Mouse (Mus musculus) splenic B cell, adult 2 months (primary cell): ENCODE data around the gene Gnpda2.
A peak's percentile ranks its signal among the peaks of the same experiment; 100 is the strongest.

Experiments
- DNase-seq: peaks from one replicate; pipeline ENCODE4 v3.0.0-alpha.2; 2011; ENCODE audit warnings: low read depth, low spot score
- H3K27me3 ChIP-seq: 2 replicates; pipeline ENCODE4 v1.6.1; 2012; ENCODE audit warnings: mild to moderate bottlenecking, low read length, moderate library complexity, mixed read lengths; ENCODE audit not compliant: control insufficient read depth, poor library complexity, insufficient read depth, severe bottlenecking
- H3K36me3 ChIP-seq: 2 replicates; pipeline ENCODE4 v1.6.1; 2012; ENCODE audit warnings: mild to moderate bottlenecking, low read length, moderate library complexity, mixed read lengths; ENCODE audit not compliant: control insufficient read depth, poor library complexity, insufficient read depth, severe bottlenecking

The Gnpda2 gene

GRCm38 (mm10) chr5:69591640-69592461 lies at the start of gene Gnpda2:
TSS of gene Gnpda2 (minus strand) at chr5:69592340.
- no peaks in the 10 kb centered on the region for H3K27me3 ChIP-seq
- H3K36me3 ChIP-seq, result peaks cover 2% of the 10 kb centered on the region; the same call in 1 of the 2 replicates
- DNase-seq, result peak; percentile 81

- Histone ChIP-seq H3K27me3 (no peaks in the 10 kb centered on the region), H3K36me3 (no peaks in the 10 kb centered on the region)
- DNase-seq, result no peak
Measured at GRCm38 (mm10) chr5:69634766-69635165, 42.6 kb upstream of the Gnpda2 start.

GRCm38 (mm10) chr5:69620899-69621298 lies 28.8 kb upstream of the Gnpda2 start:
- no peak for DNase-seq
- Histone ChIP-seq H3K27me3 (no peaks in the 10 kb centered on the region), H3K36me3 (no peaks in the 10 kb centered on the region)

GRCm38 (mm10) chr5:69613209-69613796 lies 21.2 kb upstream of the Gnpda2 start:
- H3K36me3 ChIP-seq, result no peaks in the 10 kb centered on the region
- no peaks in the 10 kb centered on the region for H3K27me3 ChIP-seq
- peak; percentile 22 for DNase-seq

GRCm38 (mm10) chr5:69601027-69601426 lies 8.9 kb upstream of the Gnpda2 start:
- DNase-seq, result peak; percentile 7
- H3K36me3 ChIP-seq, result no peaks in the 10 kb centered on the region
- H3K27me3 ChIP-seq, result no peaks in the 10 kb centered on the region; the same call in 1 of the 2 replicates

DNA sequence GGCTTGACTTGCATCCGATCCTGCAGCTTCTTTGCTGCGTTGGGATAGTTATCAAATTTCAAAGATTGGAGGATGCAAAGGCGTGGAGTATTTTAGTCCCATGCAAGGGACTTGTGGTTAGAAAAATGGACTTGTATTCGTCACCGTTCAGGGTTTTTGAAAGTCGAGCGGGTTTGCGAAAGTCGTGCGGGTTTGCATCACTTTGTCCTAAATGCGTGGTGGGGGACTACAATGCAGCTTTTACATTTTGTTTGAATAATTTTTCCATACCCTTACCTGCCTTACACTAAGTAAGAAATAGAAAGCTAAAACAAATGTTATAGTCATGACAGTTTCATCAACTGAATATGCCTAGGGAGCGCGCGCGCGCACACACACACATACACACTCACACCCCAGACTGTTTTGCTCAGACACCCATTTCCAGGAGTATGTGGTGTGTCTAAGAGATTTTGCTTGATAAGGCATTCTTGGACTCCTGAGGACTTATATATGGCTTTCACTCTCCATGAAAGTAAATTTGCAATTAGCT lies 34.7 kb downstream of the Gnpda2 start:
- Histone ChIP-seq H3K27me3 (no peaks in the 10 kb centered on the region), H3K36me3 (0 out of 2 replicates have a peak, but pooled peaks cover 4% of the 10 kb centered on the region)
- DNase-seq, result peak; percentile 20

GRCm38 (mm10) chr5:69556628-69557403 lies 35.3 kb downstream of the Gnpda2 start, which contains the start of gene Guf1:
TSS of gene Guf1 (plus strand) at chr5:69556923.
- H3K27me3 ChIP-seq, result no peaks in the 10 kb centered on the region
- DNase-seq, result peak; percentile 91
- 0 out of 2 replicates have a peak, but pooled peaks cover 4% of the 10 kb centered on the region for H3K36me3 ChIP-seq

DNA sequence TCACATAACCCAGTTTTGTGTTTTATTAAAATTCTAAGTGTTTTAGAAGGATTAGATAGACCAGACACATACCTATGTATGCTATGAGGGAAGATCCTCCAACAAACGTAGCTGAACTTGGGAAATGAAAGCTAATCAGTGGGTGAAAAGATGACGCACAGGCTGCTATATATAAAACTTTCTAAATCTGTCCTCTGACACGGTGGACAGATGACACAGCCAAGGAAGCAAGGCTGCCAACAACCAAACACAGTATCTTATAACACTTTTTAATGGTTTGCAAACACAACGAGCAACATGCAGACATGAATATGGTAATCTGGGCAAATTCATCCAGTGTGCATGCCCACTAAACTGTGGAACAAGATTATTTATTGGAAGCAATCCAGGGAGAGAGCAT lies 49.7 kb downstream of the Gnpda2 start, which contains the start of gene Yipf7:
Yipf7 (minus strand) TSS at position 160 of the 400 bp plus-strand sequence.
- no peaks in the 10 kb centered on the region for H3K36me3 ChIP-seq
- DNase-seq, result no peak
- H3K27me3 ChIP-seq, result no peaks in the 10 kb centered on the region; the same call in 1 of the 2 replicates

GRCm38 (mm10) chr5:69541680-69542079 lies 50.5 kb downstream of the Gnpda2 start:
- DNase-seq, result no peak
- no peaks in the 10 kb centered on the region for H3K36me3 ChIP-seq
- no peaks in the 10 kb centered on the region for H3K27me3 ChIP-seq

DNA sequence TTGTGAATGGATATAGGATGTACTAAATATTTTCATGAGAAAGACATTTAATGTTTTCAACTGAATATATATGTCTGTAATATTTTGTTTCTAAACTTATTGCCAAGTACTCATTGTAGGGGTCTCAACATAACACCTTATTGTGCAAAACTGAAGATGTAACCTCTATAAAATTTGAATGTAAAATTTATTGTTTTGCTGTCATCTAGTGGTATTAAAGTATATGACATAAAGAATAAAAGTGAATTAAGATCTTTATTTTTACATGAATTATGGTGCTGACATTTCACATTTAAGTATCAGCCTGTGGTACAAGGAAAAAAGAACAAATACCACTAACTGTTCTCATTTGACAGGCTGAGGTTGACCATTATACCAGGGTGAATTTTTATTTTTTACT lies 68.2 kb downstream of the Gnpda2 start:
- no peak for DNase-seq
- H3K36me3 ChIP-seq, result no peaks in the 10 kb centered on the region

More for the DNA sequence above, 68.2 kb downstream of the Gnpda2 start:
- H3K27me3 ChIP-seq, result no peaks in the 10 kb centered on the region
